Mouse (Mus musculus) adrenal gland, adult (tissue): ENCODE results near the gene Wnt5a.

ENCODE experiments used
- DNase-seq, 2 experiments: peaks; one replicate each; pipeline ENCODE4 v3.0.0; 2022 to 2023; ENCODE audit warnings: low spot score in 1 of 2; ENCODE audit not compliant: inconsistent age in 2 of 2

Gene Wnt5a

GRCm38 (mm10) chr14:28508288-28509258 is 4.0 kb downstream of the Wnt5a start:
- peak in 1 of 2 experiments; percentile 36 for DNase-seq

- DNase-seq: peak; percentile 45 to 75
Measured at GRCm38 (mm10) chr14:28509441-28510340, 5.1 kb downstream of the Wnt5a start.

GRCm38 (mm10) chr14:28510341-28511028 is 5.9 kb downstream of the Wnt5a start:
- DNase-seq: peak; percentile 43 to 76

- DNase-seq: peak; percentile 19 to 72
Measured at GRCm38 (mm10) chr14:28511029-28511651, 6.6 kb downstream of the Wnt5a start.

- no peak for DNase-seq
Measured at GRCm38 (mm10) chr14:28512805-28513590, 8.4 kb downstream of the Wnt5a start.

GRCm38 (mm10) chr14:28514171-28514570 is 9.6 kb downstream of the Wnt5a start:
- DNase-seq: no peak

- no peak for DNase-seq
Measured at GRCm38 (mm10) chr14:28515331-28515730, 10.8 kb downstream of the Wnt5a start.

- DNase-seq: no peak
Measured at GRCm38 (mm10) chr14:28517631-28518560, 13.3 kb downstream of the Wnt5a start.

- no peak for DNase-seq
Measured at GRCm38 (mm10) chr14:28521106-28521505, 16.6 kb downstream of the Wnt5a start.

- no peak for DNase-seq
Measured at GRCm38 (mm10) chr14:28522611-28523010, 18.1 kb downstream of the Wnt5a start.

GRCm38 (mm10) chr14:28525566-28525965 is 21.0 kb downstream of the Wnt5a start:
- DNase-seq: no peak

- DNase-seq: no peak
Measured at GRCm38 (mm10) chr14:28528151-28528685, 23.7 kb downstream of the Wnt5a start.

GRCm38 (mm10) chr14:28531531-28531930 is 27.0 kb downstream of the Wnt5a start:
- DNase-seq: no peak

- DNase-seq: peak in 1 of 2 experiments; percentile 41
Measured at GRCm38 (mm10) chr14:28532943-28533342, 28.4 kb downstream of the Wnt5a start.

- no peak for DNase-seq
Measured at GRCm38 (mm10) chr14:28533876-28534275, 29.3 kb downstream of the Wnt5a start.

- DNase-seq: no peak
Measured at GRCm38 (mm10) chr14:28535814-28536213, 31.3 kb downstream of the Wnt5a start.

GRCm38 (mm10) chr14:28539577-28539976 is 35.0 kb downstream of the Wnt5a start:
- no peak for DNase-seq

- no peak for DNase-seq
Measured at GRCm38 (mm10) chr14:28542117-28542741, 37.7 kb downstream of the Wnt5a start.
